Mouse (Mus musculus) kidney, embryonic 14.5 days (tissue): ENCODE measurements around the gene Duox1. TPM values are rescaled to one million over a fixed set of nuclear protein-coding genes. Genes with fewer than 3 reads are reported as not detected.

Source experiments
- ATAC-seq: fragments of 200-750 bp; cut with Nextera tagmentation; 2 replicates; pipeline ENCODE4 v1.8.0; 2017; ENCODE audit warnings: moderate number of reproducible peaks, mild to moderate bottlenecking, moderate TSS enrichment, moderate library complexity; ENCODE audit not compliant: low FRiP score, low TSS enrichment
- H3K27ac ChIP-seq: fragments of 300-500 bp; sonication (generic); 2 replicates; pipeline ENCODE4 v1.5.1; 2014; ENCODE audit warnings: low read depth, mild to moderate bottlenecking, low read length, moderate library complexity, mixed read lengths
- H3K27me3 ChIP-seq: fragments of 300-500 bp; sonication (generic); 2 replicates; pipeline ENCODE4 v1.6.1; 2014; ENCODE audit warnings: mild to moderate bottlenecking, low read length; ENCODE audit not compliant: control insufficient read depth, insufficient read depth
- H3K36me3 ChIP-seq: fragments of 300-500 bp; sonication (generic); 2 replicates; pipeline ENCODE4 v1.6.1; 2014; ENCODE audit warnings: low read length, mixed read lengths; ENCODE audit not compliant: control insufficient read depth, insufficient read depth
- H3K4me1 ChIP-seq: fragments of 300-500 bp; sonication (generic); 2 replicates; pipeline ENCODE4 v1.6.1; 2014; ENCODE audit warnings: low read length, mixed read lengths; ENCODE audit not compliant: control insufficient read depth, insufficient read depth
- H3K4me2 ChIP-seq: fragments of 300-500 bp; sonication (generic); replicated peaks from 2 replicates; pipeline ENCODE4 v1.6.1; 2014; ENCODE audit warnings: low read depth, mild to moderate bottlenecking, low read length
- H3K4me3 ChIP-seq: fragments of 300-500 bp; sonication (generic); 2 replicates; pipeline ENCODE4 v1.5.1; 2014; ENCODE audit warnings: mild to moderate bottlenecking, low read length
- H3K9ac ChIP-seq: fragments of 300-500 bp; sonication (generic); 2 replicates; pipeline ENCODE4 v1.6.1; 2014; ENCODE audit warnings: low read depth, mild to moderate bottlenecking, low read length, moderate library complexity
- H3K9me3 ChIP-seq: fragments of 300-500 bp; sonication (generic); 2 replicates; pipeline ENCODE4 v1.6.1; 2016; ENCODE audit warnings: low read length; ENCODE audit not compliant: control insufficient read depth
- WGBS: fragments of 180-500 bp; shearing (Covaris S2); extraction: QIAGEN DNeasy Blood & Tissue Kit; methylation state at CpG from one replicate; pipeline ENCODE4 v1.1.7; 2014; 5-methylcytosine and 5-hydroxymethylcytosine counted together
- polyA plus RNA-seq: library from polyadenylated mRNA; unstranded; fragments of >200 nt; fragmentation: Nextera tagmentation; extraction: Ambion mirVana; gene quantifications from 2 replicates; pipeline ENCODE4 v1.2.1, GENCODE M21; 2014

Gene Duox1
- polyA plus RNA-seq, 1 experiment from 2014 or later = not detected

- WGBS = 78% methylated on average over 3 of the region's 3 CpGs
- peaks cover 25% of the 10 kb centered on the region; the same call in 1 of the 2 replicates for H3K36me3 ChIP-seq
Observed at GRCm38 (mm10) chr2:122356187-122356586, 40.7 kb downstream of the Duox1 start.

GRCm38 (mm10) chr2:122360310-122360709 lies 44.8 kb downstream of the Duox1 start:
- Histone ChIP-seq H3K4me2 (no peak overlapping the region), H3K27me3 (no peaks in the 10 kb centered on the region), H3K27ac (no peak overlapping the region), H3K4me1 (no peaks in the 10 kb centered on the region), H3K36me3 (peaks cover 10% of the 10 kb centered on the region; the same call in 1 of the 2 replicates), H3K4me3 (no peak overlapping the region), H3K9ac (no peak overlapping the region), H3K9me3 (no peaks in the 10 kb centered on the region)
- 79% methylated on average over 6 of the region's 6 CpGs for WGBS
- no peak for ATAC-seq

More at GRCm38 (mm10) chr2:122356187-122356586, 40.7 kb downstream of the Duox1 start:
- H3K9me3 ChIP-seq = no peaks in the 10 kb centered on the region
- peaks cover 7% of the 10 kb centered on the region; the same call in 1 of the 2 replicates for H3K4me1 ChIP-seq
- H3K9ac ChIP-seq = no peak overlapping the region
- ATAC-seq = no peak
- H3K4me2 ChIP-seq = no peak overlapping the region
- H3K27me3 ChIP-seq = no peaks in the 10 kb centered on the region
- H3K4me3 ChIP-seq = no peak overlapping the region
- H3K27ac ChIP-seq = no peak overlapping the region

GRCm38 (mm10) chr2:122361181-122361580 lies 45.7 kb downstream of the Duox1 start:
- Histone ChIP-seq H3K27me3 (no peaks in the 10 kb centered on the region), H3K4me3 (no peak overlapping the region), H3K9me3 (no peaks in the 10 kb centered on the region), H3K9ac (no peak overlapping the region), H3K4me1 (peaks cover under 1% of the 10 kb centered on the region; the same call in 1 of the 2 replicates), H3K36me3 (peaks cover 10% of the 10 kb centered on the region; the same call in 1 of the 2 replicates), H3K27ac (no peak overlapping the region), H3K4me2 (no peak overlapping the region)
- WGBS = 86% methylated on average over 6 of the region's 6 CpGs
- no peak for ATAC-seq

- no peak for ATAC-seq
- no peak overlapping the region for H3K4me3 ChIP-seq
- H3K9me3 ChIP-seq = no peaks in the 10 kb centered on the region
- H3K27me3 ChIP-seq = no peaks in the 10 kb centered on the region
- H3K36me3 ChIP-seq = 0 out of 2 replicates have a peak, but pooled peaks cover 4% of the 10 kb centered on the region
- WGBS = 55% methylated on average over 10 of the region's 10 CpGs
- peaks cover 9% of the 10 kb centered on the region for H3K4me1 ChIP-seq
- no peak overlapping the region for H3K27ac ChIP-seq
- no peak overlapping the region for H3K4me2 ChIP-seq
- no peak overlapping the region for H3K9ac ChIP-seq
Observed at GRCm38 (mm10) chr2:122361868-122362621, 46.6 kb downstream of the Duox1 start.

- ATAC-seq = no peak
- Histone ChIP-seq H3K9ac (no peak overlapping the region), H3K4me3 (no peak overlapping the region), H3K4me2 (no peak overlapping the region), H3K4me1 (peaks cover 17% of the 10 kb centered on the region), H3K27me3 (no peaks in the 10 kb centered on the region), H3K9me3 (no peaks in the 10 kb centered on the region), H3K27ac (no peak overlapping the region), H3K36me3 (no peaks in the 10 kb centered on the region)
- whole genome bisulfite sequencing = 81% methylated on average over 13 of the region's 13 CpGs
Observed at GRCm38 (mm10) chr2:122362622-122363523, 47.4 kb downstream of the Duox1 start.

- H3K9ac ChIP-seq = no peak overlapping the region
- H3K27ac ChIP-seq = no peak overlapping the region
- no peak for ATAC-seq
- H3K36me3 ChIP-seq = no peaks in the 10 kb centered on the region
- H3K4me2 ChIP-seq = no peak overlapping the region
- peaks cover 22% of the 10 kb centered on the region for H3K4me1 ChIP-seq
- no peaks in the 10 kb centered on the region for H3K27me3 ChIP-seq
- WGBS = 91% methylated on average over 3 of the region's 3 CpGs
- no peaks in the 10 kb centered on the region for H3K9me3 ChIP-seq
- no peak overlapping the region for H3K4me3 ChIP-seq
Observed at GRCm38 (mm10) chr2:122364352-122364944, 49.0 kb downstream of the Duox1 start.

GRCm38 (mm10) chr2:122365244-122365866 lies 49.9 kb downstream of the Duox1 start:
- no peak for ATAC-seq
- Histone ChIP-seq H3K4me3 (no peak overlapping the region), H3K36me3 (no peaks in the 10 kb centered on the region), H3K27me3 (peaks cover 3% of the 10 kb centered on the region; the same call in 1 of the 2 replicates), H3K9me3 (no peaks in the 10 kb centered on the region), H3K4me2 (no peak overlapping the region), H3K27ac (no peak overlapping the region), H3K4me1 (peaks cover 25% of the 10 kb centered on the region), H3K9ac (no peak overlapping the region)
- 85% methylated on average over 10 of the region's 10 CpGs for WGBS

- Histone ChIP-seq H3K9ac (no peak overlapping the region), H3K27ac (no peak overlapping the region), H3K9me3 (no peaks in the 10 kb centered on the region), H3K4me2 (no peak overlapping the region; the same call in 1 of the 2 replicates), H3K4me1 (peaks cover 25% of the 10 kb centered on the region), H3K27me3 (peaks cover 3% of the 10 kb centered on the region; the same call in 1 of the 2 replicates), H3K4me3 (no peak overlapping the region), H3K36me3 (no peaks in the 10 kb centered on the region)
- ATAC-seq = no peak
- 75% methylated on average over 3 of the region's 3 CpGs for WGBS
Observed at GRCm38 (mm10) chr2:122366039-122366438, 50.6 kb downstream of the Duox1 start.
